Mouse (Mus musculus) thymus, adult 2 months (tissue): ENCODE results near the gene Fxyd1.

ENCODE experiments used
- CTCF ChIP-seq: fragments of 200-500 bp; IDR thresholded peaks from 2 replicates; pipeline ENCODE4 v1.5.1; 2012; ENCODE audit warnings: mild to moderate bottlenecking, control low read depth, low read length, moderate library complexity, borderline replicate concordance; ENCODE audit not compliant: control insufficient read depth, poor library complexity, insufficient read depth; ENCODE audit errors: extremely low read depth
- POLR2A ChIP-seq: fragments of 200-500 bp; IDR thresholded peaks from 2 replicates; pipeline ENCODE4 v1.6.1; 2012; ENCODE audit warnings: mild to moderate bottlenecking, low read length, control low read depth, moderate library complexity; ENCODE audit not compliant: control insufficient read depth, poor library complexity, insufficient read depth; ENCODE audit errors: extremely low read depth

GRCm38 (mm10) chr7:31080611-31081010, 23.6 kb upstream of the Fxyd1 start:
- TF ChIP-seq POLR2A, result no peak
- no peak for TF ChIP-seq CTCF
